Mouse (Mus musculus): ENCODE measurements at regions not wholly inside any gene's neighbourhood (a gene's known extent, or its start where the extent isn't known, plus 50 kb on each side); places are given as distances from the start of the nearest gene placed in this dataset.

DNA sequence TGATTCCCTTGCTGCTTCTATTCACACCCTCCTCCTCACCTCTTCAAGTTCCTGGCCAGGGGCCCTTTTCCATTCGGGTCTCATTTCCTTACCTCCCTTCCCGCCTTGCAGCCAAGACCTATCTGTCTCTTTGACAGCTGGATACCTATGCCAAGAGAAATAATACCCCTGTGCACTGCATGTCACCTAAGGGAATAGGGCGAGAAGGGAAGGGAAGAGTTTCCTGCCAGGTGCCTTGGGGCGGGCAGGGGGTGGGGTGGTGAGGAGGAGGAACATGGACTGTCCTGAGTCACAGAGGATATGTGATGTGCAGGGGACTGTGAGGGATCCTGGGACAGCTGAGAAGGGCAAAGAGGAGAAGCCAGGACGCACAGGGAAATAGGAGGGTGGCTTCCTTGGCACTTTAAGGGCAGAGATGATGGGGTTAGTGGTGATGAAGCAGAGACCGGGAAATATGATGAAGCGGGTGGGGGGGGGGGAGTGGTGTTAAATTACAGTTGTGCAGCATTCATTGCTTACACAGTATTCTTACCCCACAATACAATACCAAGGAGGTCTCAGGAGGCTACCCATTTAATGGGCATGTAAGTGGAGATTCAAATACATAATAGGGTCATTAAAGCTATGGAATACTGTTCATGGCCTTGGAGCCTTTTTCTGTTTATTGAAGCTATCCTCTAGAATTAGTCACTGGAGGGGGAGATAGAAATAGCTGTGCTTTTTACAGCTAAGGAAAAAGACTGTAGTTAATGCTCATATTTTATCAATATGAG lies 278.0 kb downstream of the 1500009L16Rik start:
- no peak for TF ChIP-seq POLR2A (IDR thresholded peaks at IDR 0.05; ENCODE audit: control insufficient read depth, extremely low read depth, insufficient read depth, low read length, poor library complexity)
- TF ChIP-seq CTCF (IDR thresholded peaks at IDR 0.05; ENCODE audit: borderline replicate concordance, control insufficient read depth, extremely low read depth, insufficient read depth, low read length, poor library complexity): no peak

Measured in thymus, adult 2 months (tissue).